Mouse (Mus musculus): Measurements from ENCODE around the gene Klhdc2. TPM values are rescaled to one million over a fixed set of nuclear protein-coding genes. Genes with fewer than 3 reads are reported as not detected.

The Klhdc2 gene
- total RNA-seq, 1 experiment: 40.7 TPM

GRCm38 (mm10) chr12:69351685-69352084 lies 55.2 kb downstream of the Klhdc2 start:
- no peak for TF ChIP-seq CHD2 (IDR thresholded peaks at IDR 0.05; ENCODE audit: low read depth, low read length)
- no peak for TF ChIP-seq MAFK (IDR thresholded peaks at IDR 0.05; ENCODE audit: insufficient read depth, low read depth, low read length)
- no peak for TF ChIP-seq HCFC1 (IDR thresholded peaks at IDR 0.05; ENCODE audit: borderline replicate concordance, insufficient read depth, low read length)
- TF ChIP-seq ZC3H11A (IDR thresholded peaks at IDR 0.05; ENCODE audit: borderline replicate concordance, low read depth, low read length): no peak
- no peak for TF ChIP-seq ZNF384 (IDR thresholded peaks at IDR 0.05; ENCODE audit: low read depth, low read length)
- Histone ChIP-seq H3K9me3 (ENCODE audit: control insufficient read depth, insufficient read depth, low read depth, low read length) (no peaks in the 10 kb centered on the region), H3K36me3 (ENCODE audit: control insufficient read depth, insufficient read depth, low read length, poor library complexity, severe bottlenecking) (peaks cover 6% of the 10 kb centered on the region), H3K4me1 (ENCODE audit: control insufficient read depth in 2 of 2, insufficient read depth in 2 of 2, low read length in 2 of 2, poor library complexity in 1 of 2) (no peaks in the 10 kb centered on the region), H3K27ac (ENCODE audit: insufficient read depth, low read depth, low read length, poor library complexity, severe bottlenecking) (no peak overlapping the region), H3K9ac (ENCODE audit: insufficient read depth, low read depth, low read length, poor library complexity, severe bottlenecking) (no peak overlapping the region), H3K4me3 (ENCODE audit: insufficient read depth in 1 of 2, low read depth in 1 of 2, low read length in 2 of 2, poor library complexity in 1 of 2, severe bottlenecking in 1 of 2) (no peak overlapping the region)
- DNase-seq (ENCODE audit: low read depth, low spot score): no peak
- in situ Hi-C loops (cut with MboI; ENCODE audit: low sequenced_read_pairs in 2 of 2, unreplicated experiment in 2 of 2): no loop called here

GRCm38 (mm10) chr12:69356546-69357299 lies 60.2 kb downstream of the Klhdc2 start, which contains the start of gene Nemf:
Gene Nemf, minus strand, starts transcription at chr12:69357165.
- no peaks in the 10 kb centered on the region for H3K4me1 ChIP-seq (ENCODE audit: control insufficient read depth in 2 of 2, insufficient read depth in 2 of 2, low read length in 2 of 2, poor library complexity in 1 of 2)
- in situ Hi-C loops (cut with MboI; ENCODE audit: low sequenced_read_pairs in 2 of 2, unreplicated experiment in 2 of 2): no loop called here
- H3K9ac ChIP-seq (ENCODE audit: insufficient read depth, low read depth, low read length, poor library complexity, severe bottlenecking): peak within 1 kb of the TSS; percentile 93
- H3K36me3 ChIP-seq (ENCODE audit: control insufficient read depth, insufficient read depth, low read length, poor library complexity, severe bottlenecking): peaks cover 4% of the 10 kb centered on the region
- TF ChIP-seq HCFC1 (IDR thresholded peaks at IDR 0.05; ENCODE audit: borderline replicate concordance, insufficient read depth, low read length) (peak; percentile 61; the same call in 1 of the 2 replicates), CHD2 (IDR thresholded peaks at IDR 0.05; ENCODE audit: low read depth, low read length) (no peak)
- DNase-seq (ENCODE audit: low read depth, low spot score): peak; percentile 78
- no peaks in the 10 kb centered on the region for H3K9me3 ChIP-seq (ENCODE audit: control insufficient read depth, insufficient read depth, low read depth, low read length)
- H3K4me3 ChIP-seq (ENCODE audit: insufficient read depth in 1 of 2, low read depth in 1 of 2, low read length in 2 of 2, poor library complexity in 1 of 2, severe bottlenecking in 1 of 2): peak within 1 kb of the TSS; percentile 78 to 89
- H3K27ac ChIP-seq (ENCODE audit: insufficient read depth, low read depth, low read length, poor library complexity, severe bottlenecking): 0 out of 2 replicates have a peak within 1 kb of the TSS, but pooled peaks have one; percentile 24

GRCm38 (mm10) chr12:69357300-69357646 lies 60.8 kb downstream of the Klhdc2 start:
- in situ Hi-C loops (cut with MboI; ENCODE audit: low sequenced_read_pairs in 2 of 2, unreplicated experiment in 2 of 2): no loop called here
- TF ChIP-seq ZC3H11A (IDR thresholded peaks at IDR 0.05; ENCODE audit: borderline replicate concordance, low read depth, low read length) (no peak), MAFK (IDR thresholded peaks at IDR 0.05; ENCODE audit: insufficient read depth, low read depth, low read length) (no peak), ZNF384 (IDR thresholded peaks at IDR 0.05; ENCODE audit: low read depth, low read length) (no peak), CHD2 (IDR thresholded peaks at IDR 0.05; ENCODE audit: low read depth, low read length) (no peak), HCFC1 (IDR thresholded peaks at IDR 0.05; ENCODE audit: borderline replicate concordance, insufficient read depth, low read length) (no peak)

More at GRCm38 (mm10) chr12:69357300-69357646, 60.8 kb downstream of the Klhdc2 start:
- H3K27ac ChIP-seq (ENCODE audit: insufficient read depth, low read depth, low read length, poor library complexity, severe bottlenecking): no peak overlapping the region
- no peaks in the 10 kb centered on the region for H3K4me1 ChIP-seq (ENCODE audit: control insufficient read depth in 2 of 2, insufficient read depth in 2 of 2, low read length in 2 of 2, poor library complexity in 1 of 2)
- H3K36me3 ChIP-seq (ENCODE audit: control insufficient read depth, insufficient read depth, low read length, poor library complexity, severe bottlenecking): peaks cover 4% of the 10 kb centered on the region
- peak overlapping the region; percentile 57; the same call in 1 of the 2 replicates for H3K9ac ChIP-seq (ENCODE audit: insufficient read depth, low read depth, low read length, poor library complexity, severe bottlenecking)
- H3K9me3 ChIP-seq (ENCODE audit: control insufficient read depth, insufficient read depth, low read depth, low read length): no peaks in the 10 kb centered on the region
- DNase-seq (ENCODE audit: low read depth, low spot score): no peak
- peak overlapping the region; percentile 78 to 89 for H3K4me3 ChIP-seq (ENCODE audit: insufficient read depth in 1 of 2, low read depth in 1 of 2, low read length in 2 of 2, poor library complexity in 1 of 2, severe bottlenecking in 1 of 2)

Other genes with a start within 250 kb of the Klhdc2 start
- 5,422 and 5,676 TPM in 2 replicates for gene Rps29, start 137.5 kb upstream of the Klhdc2 start, total RNA-seq (2012; rRNA removed)
- gene Lrr1, start 127.9 kb upstream of the Klhdc2 start, total RNA-seq (2012; rRNA removed): 4.7 and 10.4 TPM in 2 replicates
- 947 and 1,086 TPM in 2 replicates for gene Rpl36al, start 112.6 kb upstream of the Klhdc2 start, total RNA-seq (2012; rRNA removed)
- 53.8 and 56.8 TPM in 2 replicates for gene Mgat2, start 112.5 kb upstream of the Klhdc2 start, total RNA-seq (2012; rRNA removed)
- gene Gm49383, start 99.6 kb upstream of the Klhdc2 start, total RNA-seq (2012; rRNA removed): 10.1 and 11.7 TPM in 2 replicates
- 3.6 and 4.3 TPM in 2 replicates for gene Dnaaf2, start 98.3 kb upstream of the Klhdc2 start, total RNA-seq (2012; rRNA removed)
- gene Gm49384, start 92.4 kb upstream of the Klhdc2 start, total RNA-seq (2012; rRNA removed): 9.8 and 12.1 TPM in 2 replicates
- gene Pole2, start 68.5 kb upstream of the Klhdc2 start, total RNA-seq (2012; rRNA removed): 23.2 and 24.4 TPM in 2 replicates
- gene Klhdc1, start 55.5 kb upstream of the Klhdc2 start, total RNA-seq (2012; rRNA removed): 1.3 and 1.7 TPM in 2 replicates
- gene Nemf, start 60.5 kb downstream of the Klhdc2 start, total RNA-seq (2012; rRNA removed): 46.9 and 47.9 TPM in 2 replicates
- 74.7 and 89.3 TPM in 2 replicates for gene Arf6, start 75.5 kb downstream of the Klhdc2 start, total RNA-seq (2012; rRNA removed)
- gene Gm9887, start 75.8 kb downstream of the Klhdc2 start, total RNA-seq (2012; rRNA removed): 1.4 and 2.6 TPM in 2 replicates

Measured in ES-E14 (cell line).